Mouse (Mus musculus) heart, postnatal 14 days (tissue): ENCODE data around the gene Fmc1. TPM values are rescaled to one million over a fixed set of nuclear protein-coding genes. Genes with fewer than 3 reads are reported as not detected.

Source experiments
- DNase-seq, 2 experiments: peaks; one replicate each; pipeline ENCODE4 v3.0.0; 2021 to 2022
- intact Hi-C: fragments of 180-260 bp; cut with DNase I; formaldehyde crosslinking; loops from one replicate; pipeline ENCODE4 v1.15.1; 2025
- microRNA-seq, 2 experiments: library from miRNA; unstranded; fragments of <30 nt; microRNA quantifications; one replicate each; pipeline ENCODE4 v1.2.0; 2021 to 2022
- total RNA-seq, 2 experiments: library from RNA; stranded (reverse); gene quantifications; 2 replicates each; pipeline ENCODE4 v1.2.3; 2021

Fmc1 gene
- total RNA-seq, 2 experiments from 2014 or later: 221 to 227 TPM

DNA sequence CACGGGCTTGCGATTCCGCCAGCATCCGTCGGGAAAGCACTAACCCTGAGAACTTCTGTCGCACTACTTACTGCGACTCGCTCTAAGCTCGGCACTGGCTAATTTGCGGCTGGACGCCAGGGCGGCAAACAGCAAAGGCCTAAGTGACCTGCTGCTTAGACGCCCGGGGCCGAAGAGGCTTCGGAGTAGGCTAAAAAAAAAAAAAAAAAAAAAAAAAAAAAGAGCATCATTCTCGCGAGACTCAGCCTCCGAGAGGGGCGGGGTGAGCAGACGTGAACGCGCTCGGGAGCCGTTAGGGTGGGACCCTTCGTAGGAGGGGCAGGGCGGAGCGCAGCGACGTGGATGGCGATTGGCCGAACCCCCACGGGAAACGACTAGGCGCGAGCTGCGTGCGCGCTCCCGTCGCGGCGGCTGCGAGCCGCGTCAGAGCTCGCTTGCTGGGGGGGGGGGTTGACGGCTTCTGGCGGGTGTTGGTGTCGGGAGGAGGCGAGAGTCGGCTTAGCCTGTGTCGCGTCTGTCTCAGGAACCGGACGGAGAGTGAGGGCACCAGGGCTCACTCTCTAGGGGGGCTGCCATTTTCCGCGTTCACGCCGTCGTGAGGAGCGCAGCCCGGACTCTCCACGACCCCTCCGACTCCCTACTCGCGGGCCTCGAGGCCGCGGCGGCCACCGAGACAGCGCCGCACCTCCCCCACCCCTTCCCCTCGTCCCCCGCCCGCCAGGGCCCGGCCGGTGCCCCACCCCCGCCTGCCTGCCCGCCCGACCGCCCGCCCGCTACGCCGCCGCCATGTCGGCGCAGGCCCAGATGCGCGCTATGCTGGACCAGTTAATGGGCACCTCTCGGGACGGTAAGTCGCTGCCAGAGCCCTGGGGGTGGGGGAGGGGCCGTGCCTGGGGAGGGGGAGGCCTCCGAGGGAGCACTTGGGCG, 18.0 kb downstream of the Fmc1 start, which contains the start of gene Luc7l2:
Luc7l2 (plus strand) TSS at position 273 of the 927 bp plus-strand sequence.
- peak; percentile 96 to 97 for DNase-seq
- intact Hi-C loops: no loop called here

- peak; percentile 98 to 99 for DNase-seq
- intact Hi-C loops: no loop called here
These were observed 18.8 kb downstream of the Fmc1 start for GRCm38 (mm10) chr6:38551989-38552635.

DNA sequence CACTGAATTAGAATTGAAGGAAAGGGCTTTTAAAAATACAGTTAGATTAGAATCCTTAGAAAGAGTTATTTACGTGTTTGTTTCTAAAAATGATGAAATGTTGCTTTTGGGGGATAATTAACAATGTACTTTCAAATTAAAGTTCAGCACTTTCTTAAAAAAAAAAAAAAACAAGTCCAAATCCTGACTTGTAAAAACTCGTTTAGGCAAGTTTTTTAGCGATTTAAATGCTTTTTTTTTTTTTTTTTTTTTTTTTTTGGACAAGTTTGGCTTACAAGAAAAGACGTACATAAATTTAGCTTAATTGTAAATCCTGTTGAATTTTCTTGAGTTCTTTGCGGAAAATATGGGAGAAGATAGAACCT, 19.3 kb downstream of the Fmc1 start:
- no peak for DNase-seq
- intact Hi-C loops: no loop called here

DNA sequence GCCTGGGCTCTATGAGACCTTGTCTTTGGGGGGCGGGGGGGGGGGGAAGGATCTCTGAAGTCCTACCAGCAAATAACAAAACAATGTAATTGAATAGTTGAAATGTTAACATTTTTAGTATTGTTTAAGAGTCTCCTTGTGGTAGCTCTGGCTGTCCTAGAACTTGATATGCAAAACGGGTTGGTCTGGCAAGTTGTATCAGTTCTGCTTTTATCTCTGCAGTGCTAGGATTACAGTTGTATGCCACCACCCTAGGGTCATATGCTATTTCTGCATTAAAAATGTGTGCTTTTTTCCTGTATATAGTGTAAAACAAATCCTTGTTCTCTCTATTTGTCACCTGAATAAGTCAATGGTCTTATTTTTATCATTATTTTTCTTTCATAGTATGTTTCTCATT, 42.8 kb downstream of the Fmc1 start:
- intact Hi-C loops: no loop called here
- no peak for DNase-seq

- intact Hi-C loops: no loop called here
- DNase-seq: no peak
These were observed 47.0 kb downstream of the Fmc1 start for GRCm38 (mm10) chr6:38580112-38580857.

DNA sequence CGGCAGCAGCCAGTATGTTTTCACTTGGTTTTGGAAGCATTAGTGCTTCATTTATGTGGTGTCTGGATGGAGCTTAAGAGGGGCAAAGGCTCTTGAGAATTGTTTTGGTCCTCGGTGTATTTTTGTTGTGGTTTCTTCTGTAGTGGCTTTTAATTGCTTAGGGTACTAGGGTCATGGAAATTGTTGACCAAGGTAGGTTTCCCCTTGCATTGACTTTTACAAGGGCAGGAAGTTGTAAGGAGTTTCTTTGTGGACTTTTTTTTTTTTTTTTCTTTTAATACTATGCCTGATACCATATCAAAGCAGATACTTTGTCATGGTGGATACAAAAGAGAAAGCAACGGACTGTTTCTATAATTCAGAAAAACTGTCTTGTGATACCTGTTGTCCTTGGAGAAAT, 48.4 kb downstream of the Fmc1 start:
- intact Hi-C loops: no loop called here
- no peak for DNase-seq

Small RNAs within 50 kb of the gene (microRNA-seq; reads per million reads assigned to microRNA genes)
- gene Mir7670: 0 to 1.9 reads per million in 2 experiments

Other genes with a start within 250 kb of the Fmc1 start
- 1 to 10 TPM; 3.4 to 3.8 TPM for gene Zc3hav1l, start 234.2 kb upstream of the Fmc1 start, total RNA-seq
- 10 to 100 TPM; 16.9 to 18.8 TPM for gene Zc3hav1, start 178.9 kb upstream of the Fmc1 start, total RNA-seq
- gene Ttc26, start 152.0 kb upstream of the Fmc1 start, total RNA-seq: 1 to 10 TPM; 2.6 to 3.7 TPM
- 10 to 100 TPM; 26.3 to 29.7 TPM for gene Ubn2, start 99.6 kb upstream of the Fmc1 start, total RNA-seq
- 100 to 1,000 TPM; 113 to 119 TPM for gene Luc7l2, start 17.8 kb downstream of the Fmc1 start, total RNA-seq
- under 1 TPM; 0.24 to 0.32 TPM for gene Klrg2, start 103.7 kb downstream of the Fmc1 start, total RNA-seq
- gene Clec2l, start 129.6 kb downstream of the Fmc1 start, total RNA-seq: 1 to 10 TPM; 1.9 to 2.4 TPM